Mouse (Mus musculus): ENCODE data around the gene Kcnma1.

- no peak for TF ChIP-seq CTCF (IDR thresholded peaks at IDR 0.05; ENCODE audit: insufficient read depth, low read depth, low read length)
- no peak for TF ChIP-seq POLR2A (IDR thresholded peaks at IDR 0.05; ENCODE audit: insufficient read depth, low read depth, low read length)
Observed at GRCm38 (mm10) chr14:23935016-23935415, 79.3 kb downstream of the Kcnma1 start.

Measured in olfactory bulb, adult 2 months (tissue).